Comparison of ENCODE assay signal across 8 mouse cellular contexts in genomic region chr11:74521981-74522486, GRCm38 (mm10).
DNase-seq lines count a peak whose midpoint lies in the region; ATAC-seq lines count a peak whose summit lies in the region.

No protein-coding gene starts in this region.

- H3K4me1 ChIP-seq in forebrain, embryonic 15.5 days, result peaks cover 26% of the 10 kb centered on the region
- H3K4me1 ChIP-seq in hindbrain, embryonic 15.5 days (replicated peaks), result peaks cover 25% of the 10 kb centered on the region

- peak; percentile 65 for ATAC-seq in forebrain, embryonic 15.5 days (replicated peaks)
- no peak for ATAC-seq in hindbrain, embryonic 15.5 days (ENCODE audit: low FRiP score, low read depth)

- H3K27ac ChIP-seq in forebrain, embryonic 15.5 days (replicated peaks), result no peak overlapping the region
- no peak overlapping the region for H3K27ac ChIP-seq in hindbrain, embryonic 15.5 days (replicated peaks)

- peak overlapping the region; percentile 98 for H3K4me2 ChIP-seq in forebrain, embryonic 15.5 days (replicated peaks)
- H3K4me2 ChIP-seq in hindbrain, embryonic 15.5 days, result peak overlapping the region; percentile 89

- peak; percentile 36 for DNase-seq in adrenal gland, postnatal 14 days
- DNase-seq in adrenal gland, postnatal 4 days (ENCODE audit: low spot score in 2 of 2), result no peak
- DNase-seq in right cerebral cortex, adult 2 months (ENCODE audit: low spot score in 2 of 2), result peak; percentile 27 to 31
- DNase-seq in right cerebral cortex, adult 18-20 months, result no peak
- peak; percentile 14 for DNase-seq in lung, postnatal 10 days
- DNase-seq in testis, postnatal 10 days (ENCODE audit: low spot score), result peak; percentile 44

- H3K27me3 ChIP-seq in forebrain, embryonic 15.5 days, result peaks cover 32% of the 10 kb centered on the region; the same call in 1 of the 2 replicates
- peaks cover 9% of the 10 kb centered on the region; the same call in 1 of the 2 replicates for H3K27me3 ChIP-seq in hindbrain, embryonic 15.5 days

- peak overlapping the region; percentile 56 for H3K4me3 ChIP-seq in forebrain, embryonic 15.5 days
- peak overlapping the region; percentile 56 for H3K4me3 ChIP-seq in hindbrain, embryonic 15.5 days

- under 1% methylated on average over 29 of the region's 29 CpGs for WGBS in forebrain, embryonic 15.5 days
- 1% methylated on average over 29 of the region's 29 CpGs for WGBS in hindbrain, embryonic 15.5 days

- peak overlapping the region; percentile 60 for H3K9ac ChIP-seq in forebrain, embryonic 15.5 days (replicated peaks)
- H3K9ac ChIP-seq in hindbrain, embryonic 15.5 days, result peak overlapping the region; percentile 61

- no peaks in the 10 kb centered on the region for H3K36me3 ChIP-seq in forebrain, embryonic 15.5 days
- H3K36me3 ChIP-seq in hindbrain, embryonic 15.5 days, result no peaks in the 10 kb centered on the region

- no peaks in the 10 kb centered on the region for H3K9me3 ChIP-seq in forebrain, embryonic 15.5 days
- H3K9me3 ChIP-seq in hindbrain, embryonic 15.5 days, result no peaks in the 10 kb centered on the region

Comparison
In these comparisons a context has a peak if more than half of its experiments do, and no peak if none do; other contexts are left out.
1. DNase-seq: peak in adrenal gland, postnatal 14 days (single experiment), right cerebral cortex, adult 2 months (2 of 2), lung, postnatal 10 days (single experiment) and testis, postnatal 10 days (single experiment); none in adrenal gland, postnatal 4 days (0 of 2) and right cerebral cortex, adult 18-20 months (single experiment).